Mouse (Mus musculus) lung, postnatal 0 days (tissue): ENCODE results near the gene Cercam.

Experiments
- CTCF ChIP-seq: IDR thresholded peaks from 2 replicates; pipeline ENCODE4 v1.5.1; 2016; ENCODE audit warnings: antibody characterized with exemption, mild to moderate bottlenecking
- EP300 ChIP-seq: IDR thresholded peaks from 2 replicates; pipeline ENCODE4 v1.6.1; 2016; ENCODE audit warnings: antibody characterized with exemption, mild to moderate bottlenecking, control low read depth

GRCm38 (mm10) chr2:29831106-29831505 is 37.9 kb upstream of the Cercam start:
- TF ChIP-seq EP300: no peak
- TF ChIP-seq CTCF: no peak
